Mouse (Mus musculus) heart, postnatal 36 days (tissue): Measurements from ENCODE around the gene Ercc1. TPM values are rescaled to one million over a fixed set of nuclear protein-coding genes. Genes with fewer than 3 reads are reported as not detected.
A peak's percentile ranks its signal among the peaks of the same experiment; 100 is the strongest.

Source experiments
- DNase-seq, 2 experiments: peaks; one replicate each; pipeline ENCODE4 v3.0.0; 2021 to 2022
- intact Hi-C: fragments of 180-260 bp; cut with DNase I; formaldehyde crosslinking; loops from one replicate; pipeline ENCODE4 v1.15.1; 2025
- total RNA-seq, 2 experiments: library from RNA; stranded (reverse); gene quantifications; 2 replicates each; pipeline ENCODE4 v1.2.3; 2021

Gene Ercc1
- total RNA-seq, 2 experiments from 2014 or later, result 43.4 to 48.0 TPM

GRCm38 (mm10) chr7:19359892-19360641 is 15.5 kb downstream of the Ercc1 start:
- intact Hi-C loops, result loop anchor here (5.0 kb wide), 2 partner anchors 123 to 133 kb away; partner anchors contain the start of gene Opa3
- peak; percentile 75 to 76 for DNase-seq

- intact Hi-C loops, result loop anchor here (5.0 kb wide), 1 partner anchor 134 kb away; the partner anchor contains the start of gene Opa3
- peak; percentile 88 to 89 for DNase-seq
These were observed 16.4 kb downstream of the Ercc1 start for GRCm38 (mm10) chr7:19360944-19361343.

- peak; percentile 87 to 90 for DNase-seq
- intact Hi-C loops, result loop anchor here (5.0 kb wide), 1 partner anchor 134 kb away; the partner anchor contains the start of gene Opa3
These were observed 17.1 kb downstream of the Ercc1 start for GRCm38 (mm10) chr7:19361720-19362119.

DNA sequence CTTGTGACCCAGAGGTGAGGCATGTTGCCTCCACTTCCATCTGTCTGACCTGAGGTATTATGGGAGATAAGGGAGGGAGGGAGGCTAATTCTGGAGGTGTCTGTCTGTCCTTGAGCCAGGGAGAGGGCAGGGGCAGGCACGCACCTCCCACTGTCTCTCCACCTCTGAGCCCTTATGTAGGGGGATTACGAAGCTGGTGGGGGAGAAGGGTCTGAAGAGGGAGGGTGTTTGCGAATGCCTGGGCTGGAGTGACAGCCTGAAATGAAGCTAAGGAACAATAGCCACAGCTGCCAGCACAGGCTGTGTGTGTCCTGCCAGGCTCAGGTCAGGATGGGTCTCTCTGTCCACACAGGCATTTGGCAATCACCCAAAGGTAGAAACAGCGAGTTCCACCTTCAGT is 17.7 kb downstream of the Ercc1 start:
- peak in 1 of 2 experiments; percentile 49 for DNase-seq
- intact Hi-C loops, result loop anchor here (5.0 kb wide), 1 partner anchor 135 kb away; the partner anchor contains the start of gene Opa3

DNA sequence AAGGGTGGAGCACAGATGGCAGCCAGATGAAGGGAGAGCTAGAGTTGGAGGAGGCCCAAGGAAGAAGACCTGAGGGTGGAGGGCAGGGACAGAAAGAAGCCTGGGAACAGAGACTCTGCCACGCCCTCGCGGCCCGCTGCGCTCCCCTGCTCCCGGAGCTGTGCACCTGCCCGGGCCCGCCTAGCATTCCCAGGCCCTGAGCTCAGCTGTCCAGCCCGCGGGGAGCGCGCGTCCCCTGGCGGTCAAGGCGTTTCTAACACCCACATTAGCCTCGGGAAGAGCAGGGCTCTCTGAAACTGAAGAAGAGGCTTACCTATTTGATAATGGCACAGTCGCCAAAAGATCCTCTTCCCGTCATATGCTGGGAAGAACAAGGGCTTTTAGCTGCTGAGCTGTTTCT is 19.3 kb downstream of the Ercc1 start:
- DNase-seq, result peak; percentile 83 to 84
- intact Hi-C loops, result loop anchor here (2.0 to 5.0 kb wide), 2 partner anchors 63 to 137 kb away; partner anchors contain the start of gene Opa3

GRCm38 (mm10) chr7:19365376-19365775 is 20.8 kb downstream of the Ercc1 start:
- intact Hi-C loops, result loop anchor here (2.0 kb wide), 1 partner anchor 65 kb away; no protein-coding TSS in a partner anchor
- no peak for DNase-seq

DNA sequence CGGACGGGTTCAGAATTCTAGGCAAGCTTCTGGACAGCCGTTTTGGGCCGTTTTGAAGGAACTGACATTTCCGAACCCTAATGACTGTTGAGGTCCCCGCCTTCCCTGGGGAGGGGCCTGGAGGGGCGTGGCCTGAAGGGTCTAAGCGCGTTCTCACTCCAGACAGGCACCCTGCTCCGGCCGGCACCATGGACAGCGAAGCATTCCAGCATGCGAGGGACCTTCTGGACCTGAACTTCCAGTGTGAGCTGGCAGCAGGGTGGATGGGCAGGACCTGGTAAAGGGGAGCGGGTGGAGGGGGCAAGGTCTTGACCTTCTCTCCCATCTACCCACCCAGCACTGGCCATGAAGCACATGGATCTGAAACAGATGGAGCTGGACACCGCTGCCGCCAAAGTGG is 23.8 kb downstream of the Ercc1 start:
- peak in 1 of 2 experiments; percentile 38 for DNase-seq
- intact Hi-C loops, result no loop called here

- intact Hi-C loops, result no loop called here
- DNase-seq, result peak; percentile 58 to 71
These were observed 25.3 kb downstream of the Ercc1 start for GRCm38 (mm10) chr7:19369823-19370425.

GRCm38 (mm10) chr7:19373367-19373766 is 28.8 kb downstream of the Ercc1 start:
- intact Hi-C loops, result no loop called here
- DNase-seq, result no peak

DNA sequence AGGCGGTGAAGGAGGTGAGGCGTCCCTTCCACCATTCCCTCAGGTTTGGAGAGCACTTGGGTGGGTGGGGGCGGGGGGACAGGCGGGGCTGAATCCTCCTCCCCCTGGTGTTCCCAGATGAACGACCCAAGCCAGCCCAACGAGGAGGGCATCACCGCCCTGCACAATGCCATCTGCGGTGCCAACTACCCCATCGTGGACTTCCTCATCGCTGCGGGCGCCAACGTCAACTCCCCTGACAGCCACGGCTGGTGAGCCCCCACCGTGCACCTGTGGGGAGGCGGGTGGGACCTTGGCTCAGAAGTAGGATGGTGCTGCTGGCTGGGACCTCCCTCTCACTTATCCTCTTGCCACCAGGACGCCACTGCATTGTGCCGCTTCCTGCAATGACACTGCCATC is 30.8 kb downstream of the Ercc1 start:
- DNase-seq, result no peak
- intact Hi-C loops, result no loop called here

DNA sequence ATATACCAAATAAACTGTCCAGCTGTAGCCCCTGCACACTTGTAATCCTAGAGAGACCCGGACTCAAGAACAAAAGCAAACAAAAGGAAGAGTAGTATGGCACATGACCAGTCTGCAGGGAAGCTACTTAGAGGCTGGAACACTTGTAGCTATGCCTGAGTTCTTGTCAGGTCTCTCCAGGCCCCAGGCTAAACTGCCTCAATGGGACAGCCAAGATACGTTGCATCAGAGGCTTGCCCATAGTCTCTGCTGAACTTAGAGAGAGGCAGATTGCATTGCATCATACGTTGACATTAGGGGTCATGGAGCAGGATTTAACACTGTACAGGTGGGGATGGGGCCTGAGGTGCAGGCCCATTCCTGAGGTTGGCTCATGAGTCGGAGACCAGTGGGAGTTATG is 31.4 kb downstream of the Ercc1 start:
- no peak for DNase-seq
- intact Hi-C loops, result no loop called here

DNA sequence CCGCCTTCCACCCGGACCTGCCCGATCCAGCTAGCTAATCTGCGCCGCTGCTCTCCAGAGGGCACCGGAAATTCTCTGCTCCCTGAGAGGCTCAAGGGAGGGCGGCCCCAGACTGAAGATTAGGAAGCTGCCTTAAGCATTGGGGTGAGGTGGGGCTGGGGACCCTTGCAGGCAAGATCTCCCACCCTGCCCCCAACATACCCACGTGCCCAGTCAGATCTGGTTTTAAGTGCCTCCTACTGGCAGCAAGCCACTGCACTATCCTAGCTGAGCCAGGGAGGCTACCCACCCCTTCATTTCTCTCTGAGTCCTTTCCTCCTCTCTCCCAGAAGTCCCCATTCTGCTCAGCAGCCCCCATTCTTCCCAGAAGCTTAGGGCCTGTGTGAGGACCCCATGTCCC is 33.5 kb downstream of the Ercc1 start:
- DNase-seq, result no peak
- intact Hi-C loops, result no loop called here

- peak; percentile 99 for DNase-seq
- intact Hi-C loops, result no loop called here
These were observed 37.0 kb downstream of the Ercc1 start, which contains the start of gene Ercc2 for GRCm38 (mm10) chr7:19381377-19382165. TSS of gene Ercc2 (plus strand) at chr7:19382010.

GRCm38 (mm10) chr7:19382166-19382541 is 37.6 kb downstream of the Ercc1 start:
- no peak for DNase-seq
- intact Hi-C loops, result no loop called here

GRCm38 (mm10) chr7:19383708-19384107 is 39.1 kb downstream of the Ercc1 start:
- DNase-seq, result no peak
- intact Hi-C loops, result no loop called here

DNA sequence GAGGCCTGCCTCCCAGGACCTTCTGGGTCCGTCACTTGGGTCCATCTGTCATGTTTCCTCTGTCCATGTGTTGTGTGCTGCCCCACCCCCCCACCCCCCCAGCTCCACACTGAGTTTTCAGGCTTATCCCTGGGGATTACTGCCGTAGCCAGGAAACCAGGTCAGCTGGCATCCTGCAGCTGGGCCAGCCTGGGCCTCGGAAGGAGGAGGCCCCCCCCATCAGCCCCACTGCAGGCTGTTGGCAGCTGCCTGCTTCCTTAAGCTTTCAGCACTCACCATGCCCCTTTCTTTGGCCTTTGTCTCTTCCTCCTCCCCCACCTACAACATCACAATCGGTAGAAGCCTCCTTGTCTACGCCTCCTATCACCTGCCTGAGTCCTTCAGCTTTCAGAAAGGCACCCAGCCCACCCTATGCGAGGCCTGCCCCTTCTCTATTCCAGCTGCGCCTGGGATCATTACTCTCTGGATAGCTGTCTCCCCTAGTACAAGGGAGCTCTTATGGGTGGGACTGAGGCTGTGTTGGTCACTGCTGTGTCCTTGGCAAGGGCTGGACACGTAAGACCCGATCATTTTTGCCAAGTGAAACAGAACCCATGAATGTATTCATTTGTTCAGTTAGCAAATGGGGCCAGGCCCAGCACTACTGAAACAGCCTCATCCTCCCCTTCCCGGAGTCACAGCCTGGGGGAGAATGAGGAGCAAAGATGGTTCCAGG is 44.3 kb downstream of the Ercc1 start:
- no peak for DNase-seq
- intact Hi-C loops, result no loop called here

- intact Hi-C loops, result no loop called here
- no peak for DNase-seq
These were observed 49.9 kb downstream of the Ercc1 start for GRCm38 (mm10) chr7:19394484-19394883.

GRCm38 (mm10) chr7:19399496-19400280 is 55.1 kb downstream of the Ercc1 start:
- intact Hi-C loops, result loop anchor here (10.0 kb wide), 1 partner anchor 305 kb away; no protein-coding TSS in a partner anchor

GRCm38 (mm10) chr7:19400946-19401345 is 56.4 kb downstream of the Ercc1 start:
- intact Hi-C loops, result loop anchor here (10.0 kb wide), 1 partner anchor 304 kb away; no protein-coding TSS in a partner anchor
- DNase-seq, result no peak

More at GRCm38 (mm10) chr7:19399496-19400280, 55.1 kb downstream of the Ercc1 start:
- peak in 1 of 2 experiments; percentile 45 for DNase-seq
